Mouse (Mus musculus): ENCODE measurements around the gene Ccl6. TPM values are rescaled to one million over a fixed set of nuclear protein-coding genes. Genes with fewer than 3 reads are reported as not detected.

Ccl6 gene
- 1.1 and 2.8 TPM in 2 replicates for polyA plus RNA-seq (2014; fragmentation: Nextera tagmentation; extraction: Ambion mirVana)

- Histone ChIP-seq H3K4me3 (replicated peaks; ENCODE audit: low read depth, low read length) (no peak within 1 kb of the TSS), H3K27ac (replicated peaks; ENCODE audit: low read depth, low read length) (no peak within 1 kb of the TSS), H3K4me1 (ENCODE audit: control insufficient read depth, insufficient read depth, low read length) (no peaks in the 10 kb centered on the region), H3K9ac (replicated peaks; ENCODE audit: low read length) (no peak within 1 kb of the TSS), H3K9me3 (ENCODE audit: control insufficient read depth, low read length) (no peaks in the 10 kb centered on the region), H3K36me3 (ENCODE audit: control insufficient read depth, insufficient read depth, low read length) (no peaks in the 10 kb centered on the region), H3K27me3 (ENCODE audit: control insufficient read depth, insufficient read depth, low read length) (no peaks in the 10 kb centered on the region), H3K4me2 (ENCODE audit: low read length) (no peak within 1 kb of the TSS)
- DNase-seq = no peak
- 58% methylated on average over 2 of the region's 2 CpGs for WGBS
- no peak for ATAC-seq (ENCODE audit: low FRiP score, low TSS enrichment)
These were observed at the start of gene Ccl6 for GRCm38 (mm10) chr11:83592853-83593252. Gene Ccl6 (minus strand): TSS chr11:83593087.

DNA sequence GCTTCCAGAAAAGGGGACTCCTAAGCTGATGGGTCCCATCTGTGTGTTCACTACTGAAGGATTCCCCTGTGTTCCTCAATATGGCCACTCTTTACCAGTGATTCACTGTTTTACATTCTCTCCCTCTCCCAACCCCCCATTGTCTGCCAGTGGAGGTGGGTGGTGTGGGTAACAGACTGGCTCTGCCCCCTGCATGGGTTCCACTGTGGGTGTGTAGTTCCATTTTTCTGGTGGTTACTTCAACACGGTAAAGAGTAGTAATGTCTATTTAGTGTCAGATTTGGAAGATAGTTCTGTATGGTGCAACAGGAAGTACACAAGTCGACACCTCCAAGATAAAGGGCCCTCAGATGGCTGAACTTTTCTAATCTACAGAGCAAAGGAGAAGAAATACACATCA is 48.3 kb upstream of the Ccl6 start:
- H3K27ac ChIP-seq (replicated peaks; ENCODE audit: low read depth, low read length) = no peak overlapping the region
- WGBS = 83% methylated on average over 2 of the region's 2 CpGs
- H3K4me3 ChIP-seq (replicated peaks; ENCODE audit: low read depth, low read length) = no peak overlapping the region
- H3K9me3 ChIP-seq (ENCODE audit: control insufficient read depth, low read length) = no peaks in the 10 kb centered on the region
- H3K9ac ChIP-seq (replicated peaks; ENCODE audit: low read length) = no peak overlapping the region
- ATAC-seq (ENCODE audit: low FRiP score, low TSS enrichment) = no peak
- H3K4me2 ChIP-seq (ENCODE audit: low read length) = no peak overlapping the region
- no peaks in the 10 kb centered on the region for H3K27me3 ChIP-seq (ENCODE audit: control insufficient read depth, insufficient read depth, low read length)
- no peak for DNase-seq
- H3K4me1 ChIP-seq (ENCODE audit: control insufficient read depth, insufficient read depth, low read length) = no peaks in the 10 kb centered on the region
- no peaks in the 10 kb centered on the region for H3K36me3 ChIP-seq (ENCODE audit: control insufficient read depth, insufficient read depth, low read length)

DNA sequence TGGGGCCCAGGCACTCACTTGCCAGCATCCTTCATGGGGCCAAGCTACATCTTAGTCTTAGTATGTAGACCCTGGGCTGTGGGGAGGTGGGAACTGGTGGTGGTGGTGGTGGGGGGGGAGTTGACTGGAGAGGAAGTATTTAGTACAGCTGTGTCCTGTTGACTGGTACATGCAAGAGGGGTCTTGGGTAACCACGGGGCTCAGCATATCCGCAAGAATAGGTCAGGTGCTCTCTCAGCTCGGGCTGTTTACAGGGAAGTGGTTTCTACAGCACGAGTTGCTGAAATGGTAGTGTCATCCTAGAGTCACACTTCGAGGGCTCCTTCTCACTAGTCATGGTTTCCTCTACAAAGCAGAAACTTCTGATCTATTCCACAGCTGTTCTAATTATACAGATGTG is 47.3 kb upstream of the Ccl6 start:
- H3K9me3 ChIP-seq (ENCODE audit: control insufficient read depth, low read length) = no peaks in the 10 kb centered on the region
- ATAC-seq (ENCODE audit: low FRiP score, low TSS enrichment) (no peak), DNase-seq (no peak)
- no peak overlapping the region for H3K27ac ChIP-seq (replicated peaks; ENCODE audit: low read depth, low read length)
- H3K4me3 ChIP-seq (replicated peaks; ENCODE audit: low read depth, low read length) = no peak overlapping the region
- H3K4me1 ChIP-seq (ENCODE audit: control insufficient read depth, insufficient read depth, low read length) = no peaks in the 10 kb centered on the region
- no peak overlapping the region for H3K4me2 ChIP-seq (ENCODE audit: low read length)
- WGBS = 86% methylated on average over 5 of the region's 5 CpGs
- H3K27me3 ChIP-seq (ENCODE audit: control insufficient read depth, insufficient read depth, low read length) = no peaks in the 10 kb centered on the region
- no peaks in the 10 kb centered on the region for H3K36me3 ChIP-seq (ENCODE audit: control insufficient read depth, insufficient read depth, low read length)
- H3K9ac ChIP-seq (replicated peaks; ENCODE audit: low read length) = no peak overlapping the region

- H3K9ac ChIP-seq (replicated peaks; ENCODE audit: low read length) = no peak overlapping the region
- H3K4me1 ChIP-seq (ENCODE audit: control insufficient read depth, insufficient read depth, low read length) = no peaks in the 10 kb centered on the region
- H3K9me3 ChIP-seq (ENCODE audit: control insufficient read depth, low read length) = no peaks in the 10 kb centered on the region
- DNase-seq (no peak), ATAC-seq (ENCODE audit: low FRiP score, low TSS enrichment) (no peak)
- 70% methylated on average over 3 of the region's 3 CpGs for WGBS
- no peak overlapping the region for H3K4me2 ChIP-seq (ENCODE audit: low read length)
- H3K4me3 ChIP-seq (replicated peaks; ENCODE audit: low read depth, low read length) = no peak overlapping the region
- H3K27ac ChIP-seq (replicated peaks; ENCODE audit: low read depth, low read length) = no peak overlapping the region
- H3K27me3 ChIP-seq (ENCODE audit: control insufficient read depth, insufficient read depth, low read length) = no peaks in the 10 kb centered on the region
- H3K36me3 ChIP-seq (ENCODE audit: control insufficient read depth, insufficient read depth, low read length) = no peaks in the 10 kb centered on the region
These were observed 46.6 kb upstream of the Ccl6 start for GRCm38 (mm10) chr11:83639533-83639932.

DNA sequence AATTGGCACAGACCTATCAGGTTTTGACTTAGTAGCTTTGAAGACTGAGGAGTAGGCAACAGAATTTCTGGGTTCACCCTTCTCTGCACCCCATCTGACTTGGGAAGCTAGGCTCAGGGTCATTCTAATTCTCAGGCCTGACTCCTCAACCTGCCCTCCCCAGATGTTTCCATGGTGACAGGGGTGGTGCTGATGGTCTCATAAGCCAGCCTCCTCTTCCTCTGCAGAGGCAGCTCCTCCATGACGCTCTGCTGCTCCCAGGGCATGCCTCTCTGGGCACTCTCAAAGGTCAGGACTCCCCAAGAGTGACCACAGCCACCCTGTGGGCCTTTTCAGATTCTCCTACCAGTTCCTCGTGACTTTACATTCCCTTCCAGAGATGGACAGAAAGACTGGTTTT is 46.0 kb upstream of the Ccl6 start:
- H3K9ac ChIP-seq (replicated peaks; ENCODE audit: low read length) = no peak overlapping the region
- ATAC-seq (ENCODE audit: low FRiP score, low TSS enrichment) (no peak), DNase-seq (no peak)
- H3K36me3 ChIP-seq (ENCODE audit: control insufficient read depth, insufficient read depth, low read length) = no peaks in the 10 kb centered on the region
- no peak overlapping the region for H3K4me3 ChIP-seq (replicated peaks; ENCODE audit: low read depth, low read length)
- no peaks in the 10 kb centered on the region for H3K4me1 ChIP-seq (ENCODE audit: control insufficient read depth, insufficient read depth, low read length)
- WGBS = 54% methylated on average over 2 of the region's 2 CpGs
- H3K9me3 ChIP-seq (ENCODE audit: control insufficient read depth, low read length) = no peaks in the 10 kb centered on the region
- H3K4me2 ChIP-seq (ENCODE audit: low read length) = no peak overlapping the region
- no peaks in the 10 kb centered on the region for H3K27me3 ChIP-seq (ENCODE audit: control insufficient read depth, insufficient read depth, low read length)
- no peak overlapping the region for H3K27ac ChIP-seq (replicated peaks; ENCODE audit: low read depth, low read length)

- Histone ChIP-seq H3K4me1 (ENCODE audit: control insufficient read depth, insufficient read depth, low read length) (no peaks in the 10 kb centered on the region), H3K4me2 (ENCODE audit: low read length) (no peak overlapping the region), H3K27me3 (ENCODE audit: control insufficient read depth, insufficient read depth, low read length) (no peaks in the 10 kb centered on the region), H3K27ac (replicated peaks; ENCODE audit: low read depth, low read length) (no peak overlapping the region), H3K4me3 (replicated peaks; ENCODE audit: low read depth, low read length) (no peak overlapping the region), H3K36me3 (ENCODE audit: control insufficient read depth, insufficient read depth, low read length) (no peaks in the 10 kb centered on the region), H3K9me3 (ENCODE audit: control insufficient read depth, low read length) (no peaks in the 10 kb centered on the region), H3K9ac (replicated peaks; ENCODE audit: low read length) (no peak overlapping the region)
- DNase-seq (no peak), ATAC-seq (ENCODE audit: low FRiP score, low TSS enrichment) (no peak)
- WGBS = 94% methylated on average over 1 of the region's 1 CpGs
These were observed 43.9 kb upstream of the Ccl6 start for GRCm38 (mm10) chr11:83636742-83637235.

DNA sequence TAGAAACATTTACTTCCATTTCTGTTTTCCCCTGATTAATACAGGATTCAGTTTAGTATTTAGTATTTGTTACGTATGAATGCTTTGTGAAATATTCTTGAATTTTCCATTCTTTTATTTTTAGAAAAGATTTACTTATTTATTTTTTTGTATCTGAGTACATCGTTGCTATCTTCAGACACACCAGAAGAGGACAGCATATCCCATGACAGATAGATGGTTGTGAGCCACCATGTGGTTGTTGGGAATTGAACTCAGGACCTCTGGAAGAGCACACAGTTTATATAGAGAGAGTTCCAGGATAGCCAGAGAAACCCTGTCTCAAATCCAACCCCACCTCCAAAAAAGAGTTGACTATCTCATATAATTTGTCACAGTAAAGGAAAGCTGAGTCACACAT is 42.0 kb upstream of the Ccl6 start:
- DNase-seq = no peak
- Histone ChIP-seq H3K4me2 (ENCODE audit: low read length) (no peak overlapping the region), H3K9me3 (ENCODE audit: control insufficient read depth, low read length) (no peaks in the 10 kb centered on the region), H3K36me3 (ENCODE audit: control insufficient read depth, insufficient read depth, low read length) (no peaks in the 10 kb centered on the region), H3K4me3 (replicated peaks; ENCODE audit: low read depth, low read length) (no peak overlapping the region), H3K27ac (replicated peaks; ENCODE audit: low read depth, low read length) (no peak overlapping the region), H3K27me3 (ENCODE audit: control insufficient read depth, insufficient read depth, low read length) (no peaks in the 10 kb centered on the region), H3K9ac (replicated peaks; ENCODE audit: low read length) (no peak overlapping the region), H3K4me1 (ENCODE audit: control insufficient read depth, insufficient read depth, low read length) (no peaks in the 10 kb centered on the region)
- ATAC-seq (ENCODE audit: low FRiP score, low TSS enrichment) = no peak
- WGBS = 95% methylated on average over 2 of the region's 2 CpGs

DNA sequence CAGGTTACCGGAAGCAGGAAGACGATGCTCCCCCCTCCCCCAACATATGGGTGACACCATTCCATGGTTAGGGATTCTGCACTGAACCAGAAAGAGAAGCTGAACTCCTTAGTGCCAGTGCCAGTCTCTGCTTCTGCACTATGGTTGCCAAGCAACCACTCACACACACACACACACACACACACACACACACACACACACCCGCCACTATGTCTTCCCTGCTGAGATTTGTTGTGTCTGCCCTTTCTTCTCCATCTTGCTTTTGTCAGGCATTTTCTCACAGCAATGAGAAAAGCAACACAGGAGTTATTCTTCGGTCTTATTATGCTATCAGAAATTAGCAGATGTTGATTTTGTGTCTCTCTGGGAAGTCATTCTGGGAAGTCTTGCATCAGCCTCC is 41.5 kb upstream of the Ccl6 start:
- H3K27me3 ChIP-seq (ENCODE audit: control insufficient read depth, insufficient read depth, low read length) = no peaks in the 10 kb centered on the region
- no peaks in the 10 kb centered on the region for H3K4me1 ChIP-seq (ENCODE audit: control insufficient read depth, insufficient read depth, low read length)
- no peak for ATAC-seq (ENCODE audit: low FRiP score, low TSS enrichment)
- WGBS = 39% methylated on average over 4 of the region's 4 CpGs
- H3K27ac ChIP-seq (replicated peaks; ENCODE audit: low read depth, low read length) = no peak overlapping the region
- no peak overlapping the region for H3K9ac ChIP-seq (replicated peaks; ENCODE audit: low read length)
- no peak overlapping the region for H3K4me3 ChIP-seq (replicated peaks; ENCODE audit: low read depth, low read length)
- no peaks in the 10 kb centered on the region for H3K9me3 ChIP-seq (ENCODE audit: control insufficient read depth, low read length)
- H3K36me3 ChIP-seq (ENCODE audit: control insufficient read depth, insufficient read depth, low read length) = no peaks in the 10 kb centered on the region
- peak; percentile 39 for DNase-seq
- no peak overlapping the region for H3K4me2 ChIP-seq (ENCODE audit: low read length)

DNA sequence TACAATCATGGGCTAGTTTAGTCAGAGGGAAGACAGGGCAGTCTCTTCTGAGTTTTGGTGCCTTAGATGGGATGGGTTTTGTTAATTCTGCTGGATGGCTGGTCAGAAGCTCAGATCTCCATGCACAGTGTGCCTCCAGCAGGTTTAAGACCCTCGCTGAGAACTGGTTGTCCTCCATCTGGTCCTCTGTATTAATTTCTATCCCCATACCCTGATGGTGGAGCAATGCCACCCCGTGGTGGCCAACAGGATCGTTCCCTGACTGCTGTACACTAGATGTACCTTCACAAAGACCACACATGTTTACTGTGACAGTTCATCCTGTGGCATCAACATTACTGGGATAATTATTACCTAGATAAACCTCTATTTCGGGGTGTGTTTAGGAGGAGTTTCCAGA is 39.9 kb upstream of the Ccl6 start:
- ATAC-seq (ENCODE audit: low FRiP score, low TSS enrichment) (no peak), DNase-seq (no peak)
- Histone ChIP-seq H3K27me3 (ENCODE audit: control insufficient read depth, insufficient read depth, low read length) (no peaks in the 10 kb centered on the region), H3K9me3 (ENCODE audit: control insufficient read depth, low read length) (no peaks in the 10 kb centered on the region), H3K27ac (replicated peaks; ENCODE audit: low read depth, low read length) (no peak overlapping the region), H3K4me1 (ENCODE audit: control insufficient read depth, insufficient read depth, low read length) (no peaks in the 10 kb centered on the region), H3K4me3 (replicated peaks; ENCODE audit: low read depth, low read length) (no peak overlapping the region), H3K9ac (replicated peaks; ENCODE audit: low read length) (no peak overlapping the region), H3K4me2 (ENCODE audit: low read length) (no peak overlapping the region), H3K36me3 (ENCODE audit: control insufficient read depth, insufficient read depth, low read length) (no peaks in the 10 kb centered on the region)
- 69% methylated on average over 4 of the region's 4 CpGs for WGBS
